Mouse (Mus musculus) CH12.LX (cell line): ENCODE data around the gene Wdr37. TPM values are rescaled to one million over a fixed set of nuclear protein-coding genes. Genes with fewer than 3 reads are reported as not detected.
A peak's percentile ranks its signal among the peaks of the same experiment; 100 is the strongest.
"Not testable (repeated sequence)": the region's sequence is repeated elsewhere in the genome, so short reads cannot be mapped to it uniquely, and the experiment has no call there.

Source experiments
- DNase-seq: peaks from one replicate; pipeline ENCODE4 v3.0.0-alpha.2; 2013; ENCODE audit errors: extremely low read depth
- H3K27ac ChIP-seq: 2 replicates; pipeline ENCODE4 v1.5.1; 2012; ENCODE audit warnings: low read depth, mild to moderate bottlenecking, control low read depth, moderate library complexity; ENCODE audit not compliant: insufficient read depth
- H3K27me3 ChIP-seq: replicated peaks from 2 replicates; pipeline ENCODE3; 2012; ENCODE audit warnings: inconsistent platforms
- H3K36me3 ChIP-seq, 2 experiments: replicated peaks in 1 of 2; 2 replicates each; pipeline versions ENCODE3 to v1.6.1; 2012; ENCODE audit warnings: inconsistent platforms in 1 of 2, low read length in 1 of 2, mild to moderate bottlenecking in 1 of 2, mixed read lengths in 1 of 2, moderate library complexity in 1 of 2; ENCODE audit not compliant: control insufficient read depth in 1 of 2, insufficient read depth in 1 of 2
- H3K4me1 ChIP-seq, 2 experiments: 2 replicates each; pipeline ENCODE4 v1.6.1; 2012; ENCODE audit warnings: inconsistent platforms in 1 of 2, moderate library complexity in 1 of 2; ENCODE audit not compliant: insufficient read depth in 2 of 2, control insufficient read depth in 1 of 2
- H3K4me2 ChIP-seq: 2 replicates; pipeline ENCODE4 v1.6.1; 2012; ENCODE audit warnings: low read depth, mild to moderate bottlenecking, control low read depth; ENCODE audit not compliant: poor library complexity, insufficient read depth, severe bottlenecking
- H3K4me3 ChIP-seq, 3 experiments: fragments of 150-350 bp in 1 of 3; sonication (generic) in 1 of 3; replicated peaks in 1 of 3; 2 replicates each; pipeline versions ENCODE3 to v1.5.1; 2011 to 2012; ENCODE audit warnings: low read depth in 2 of 3, low read length in 2 of 3, mild to moderate bottlenecking in 2 of 3, moderate library complexity in 2 of 3, control low read depth in 1 of 3, improper control_type of control experiment in 1 of 3, inconsistent platforms in 1 of 3, mixed read lengths in 1 of 3; ENCODE audit not compliant: poor library complexity in 1 of 3
- H3K79me2 ChIP-seq: replicated peaks from 2 replicates; pipeline ENCODE4 v1.6.1; 2012; ENCODE audit warnings: mild to moderate bottlenecking, moderate library complexity; ENCODE audit not compliant: control insufficient read depth, poor library complexity, insufficient read depth, severe bottlenecking; ENCODE audit errors: extremely low read depth
- H3K9ac ChIP-seq: 2 replicates; pipeline ENCODE4 v1.6.1; 2012; ENCODE audit warnings: low read depth, mild to moderate bottlenecking, control low read depth, moderate library complexity; ENCODE audit not compliant: insufficient read depth
- H3K9me3 ChIP-seq: replicated peaks from 2 replicates; pipeline ENCODE3; 2012; ENCODE audit warnings: low read length, inconsistent platforms, mixed read lengths
- ETS1 ChIP-seq: conservative IDR thresholded peaks from 2 replicates; pipeline ENCODE4 v1.6.1; 2012; ENCODE audit warnings: low read depth, mild to moderate bottlenecking, inconsistent platforms, low read length, improper control_type of control experiment, moderate library complexity
- KAT2A ChIP-seq: IDR thresholded peaks from 2 replicates; pipeline ENCODE4 v1.6.1; 2012; ENCODE audit warnings: low read length, improper control_type of control experiment, inconsistent platforms; ENCODE audit not compliant: insufficient replicate concordance
- MAFK ChIP-seq: IDR thresholded peaks from 2 replicates; pipeline ENCODE4 v1.6.1; 2011; ENCODE audit warnings: low read length, improper control_type of control experiment; ENCODE audit not compliant: insufficient replicate concordance
- MAX ChIP-seq: IDR thresholded peaks from 2 replicates; pipeline ENCODE4 v1.6.1; 2011; ENCODE audit warnings: low read length, improper control_type of control experiment
- MAZ ChIP-seq: IDR thresholded peaks from 2 replicates; pipeline ENCODE4 v1.6.1; 2012; ENCODE audit warnings: low read depth, mild to moderate bottlenecking, inconsistent platforms, low read length, improper control_type of control experiment, moderate library complexity
- PAX5 ChIP-seq: IDR thresholded peaks from 2 replicates; pipeline ENCODE4 v1.6.1; 2012; ENCODE audit warnings: low read length, inconsistent platforms, mixed read lengths
- SIN3A ChIP-seq: IDR thresholded peaks from 2 replicates; pipeline ENCODE4 v1.6.1; 2012; ENCODE audit warnings: low read length, improper control_type of control experiment, inconsistent platforms
- ZC3H11A ChIP-seq: IDR thresholded peaks from 2 replicates; pipeline ENCODE4 v1.6.1; 2012; ENCODE audit warnings: low read depth, mild to moderate bottlenecking, inconsistent platforms, low read length, improper control_type of control experiment
- dilution Hi-C: fragments of 300-500 bp; cut with MboI; formaldehyde crosslinking; loops from 2 replicates; pipeline ENCODE4 v1.14.3; 2020; ENCODE audit warnings: low sequenced_read_pairs; ENCODE audit not compliant: extremely low pct_unique_long_range_greater_than_20kb, extremely low pct_ligation_motif_present
- in situ Hi-C: fragments of 300-500 bp; cut with MboI; formaldehyde crosslinking; loops from 3 replicates; pipeline ENCODE4 v1.14.3; 2019; ENCODE audit warnings: low sequenced_read_pairs, low pct_ligation_motif_present, low pct_unique_long_range_greater_than_20kb, mixed read lengths
- polyA plus RNA-seq: library from polyadenylated mRNA; unstranded; fragments of >175 nt; gene quantifications from 2 replicates; pipeline ENCODE4 v1.2.1, GENCODE M21; 2012; ENCODE audit warnings: low read depth; ENCODE audit not compliant: insufficient read length
- total RNA-seq, 2 experiments: library from RNA; depleted of rRNA; stranded (reverse); fragments of 300-350 nt in 1 of 2; fragments of >200 nt in 1 of 2; gene quantifications; 2 replicates each; pipeline ENCODE4 v1.2.3; 2012 to 2014

The Wdr37 gene
- total RNA-seq (2012; rRNA removed): 11.8 and 13.9 TPM in 2 replicates
- total RNA-seq (2014; rRNA removed): 13.4 and 19.3 TPM in 2 replicates
- polyA plus RNA-seq: 23.0 and 24.2 TPM in 2 replicates

- dilution Hi-C loops (no loop called here), in situ Hi-C loops (no loop called here)
- peak within 1 kb of the TSS; percentile 88 for H3K27ac ChIP-seq
- no peaks in the 10 kb centered on the region for H3K9me3 ChIP-seq
- peak; percentile 29 for DNase-seq
- no peak for TF ChIP-seq PAX5
- no peak for TF ChIP-seq ZC3H11A
- TF ChIP-seq KAT2A: no peak
- TF ChIP-seq ETS1: no peak
- no peak for TF ChIP-seq MAX
- TF ChIP-seq MAFK: no peak
- no peak for TF ChIP-seq SIN3A
- TF ChIP-seq MAZ: no peak
- peak within 1 kb of the TSS; percentile 58 for H3K9ac ChIP-seq
- H3K79me2 ChIP-seq: peaks cover 35% of the 10 kb centered on the region
- no peaks in the 10 kb centered on the region for H3K27me3 ChIP-seq
- peaks cover 8 to 10% of the 10 kb centered on the region in 2 experiments for H3K36me3 ChIP-seq
- H3K4me1 ChIP-seq: peaks cover 2 to 34% of the 10 kb centered on the region in 2 experiments; a peak in 2 of 4 replicates
- H3K4me2 ChIP-seq: peak within 1 kb of the TSS; percentile 70; the same call in 1 of the 2 replicates
- H3K4me3 ChIP-seq: peak within 1 kb of the TSS; percentile 88 to 99 (median 89)
Observed at GRCm38 (mm10) chr13:8871314-8871962, at the start of gene Wdr37. Gene Wdr37, minus strand, starts transcription at chr13:8871909.

GRCm38 (mm10) chr13:8913890-8914289 is 42.2 kb upstream of the Wdr37 start:
- DNase-seq, H3K36me3 ChIP-seq, H3K9ac ChIP-seq, in situ Hi-C loops, H3K27ac ChIP-seq, H3K27me3 ChIP-seq, dilution Hi-C loops, H3K79me2 ChIP-seq, H3K4me1 ChIP-seq, H3K9me3 ChIP-seq, H3K4me3 ChIP-seq, H3K4me2 ChIP-seq: not testable (repeated sequence)

GRCm38 (mm10) chr13:8905986-8906385 is 34.3 kb upstream of the Wdr37 start:
- H3K9ac ChIP-seq, H3K4me1 ChIP-seq, in situ Hi-C loops, H3K9me3 ChIP-seq, dilution Hi-C loops, H3K79me2 ChIP-seq, H3K36me3 ChIP-seq, H3K4me2 ChIP-seq, DNase-seq, H3K27ac ChIP-seq, H3K4me3 ChIP-seq, H3K27me3 ChIP-seq: not testable (repeated sequence)
